Mouse (Mus musculus): Measurements from ENCODE around the gene Gse1.

DNA sequence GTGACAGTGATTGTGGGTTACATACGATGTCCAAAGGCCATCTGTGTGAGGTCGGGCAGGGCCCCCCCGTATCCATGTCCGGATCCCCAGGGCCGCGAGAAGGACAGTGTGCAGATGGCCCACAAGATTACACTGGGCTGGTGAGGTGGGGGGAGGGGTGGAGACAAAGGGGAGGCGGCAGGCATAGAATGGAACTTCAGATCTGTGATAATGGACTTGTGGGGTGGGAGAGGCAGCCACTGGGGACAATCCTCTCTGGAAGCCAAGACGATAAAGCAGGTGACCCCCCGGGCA lies 107.8 kb downstream of the Gse1 start:
- TF ChIP-seq CTCF (conservative IDR thresholded peaks at IDR 0.05; ENCODE audit: low read length) (no peak), POU5F1 (IDR thresholded peaks at IDR 0.05; ENCODE audit: borderline replicate concordance, low read length) (no peak)

Data from E14TG2a.4 (cell line).